12 mouse cellular contexts compared by ENCODE assay signal in genomic region chr7:67741706-67742105, GRCm38 (mm10). TPM values are rescaled to one million over a fixed set of nuclear protein-coding genes. Genes with fewer than 3 reads are reported as not detected.
DNase-seq lines count a peak whose midpoint lies in the region; ATAC-seq and TF ChIP-seq lines count a peak whose summit lies in the region.
"Had no signal": no experiment of that assay in that cellular context is flagged by ENCODE, and none has a peak within 500 bp of the region (broad histone marks: within the 10 kb centered on the region; RNA-seq: fewer than 3 reads in every experiment).

No protein-coding gene starts in this region.

- H3K27me3 ChIP-seq in forebrain, embryonic 16.5 days (replicated peaks; ENCODE audit: control insufficient read depth, insufficient read depth, low read length), result no peaks in the 10 kb centered on the region
- no peaks in the 10 kb centered on the region for H3K27me3 ChIP-seq in heart, embryonic 15.5 days
- H3K27me3 ChIP-seq in myocyte (ENCODE audit: control insufficient read depth, insufficient read depth, insufficient read length), result no peaks in the 10 kb centered on the region
- H3K27me3 ChIP-seq: liver, embryonic 13.5 days had no signal

- no peak overlapping the region for H3ac ChIP-seq in myocyte (ENCODE audit: control insufficient read depth, insufficient read length)

- no peaks in the 10 kb centered on the region; the same call in 1 of the 2 replicates for H3K4me1 ChIP-seq in forebrain, embryonic 16.5 days (replicated peaks; ENCODE audit: control insufficient read depth, insufficient read depth, low read length)
- peaks cover 26% of the 10 kb centered on the region for H3K4me1 ChIP-seq in heart, embryonic 15.5 days (replicated peaks)

- peak; percentile 83 for DNase-seq in gastrocnemius, adult 18-20 months (ENCODE audit: low spot score)
- DNase-seq in gastrocnemius, postnatal 4 days (ENCODE audit: low spot score in 2 of 2), result no peak
- DNase-seq in ovary, postnatal 14 days (ENCODE audit: low spot score), result no peak
- no peak for DNase-seq in cerebellum, adult 8-10 months
- DNase-seq: cerebellum, postnatal 14 days; kidney, postnatal 25 days; liver, embryonic 13.5 days had no signal

- H3K9ac ChIP-seq in forebrain, embryonic 16.5 days (replicated peaks; ENCODE audit: low read depth, low read length), result no peak overlapping the region
- H3K9ac ChIP-seq in heart, embryonic 15.5 days, result no peak overlapping the region
- H3K9ac ChIP-seq: liver, embryonic 13.5 days had no signal

- H3K36me3 ChIP-seq in forebrain, embryonic 16.5 days (ENCODE audit: control insufficient read depth, insufficient read depth), result no peaks in the 10 kb centered on the region
- H3K36me3 ChIP-seq in heart, embryonic 15.5 days, result no peaks in the 10 kb centered on the region
- no peaks in the 10 kb centered on the region for H3K36me3 ChIP-seq in myocyte (ENCODE audit: control insufficient read depth, insufficient read depth)
- H3K36me3 ChIP-seq: liver, embryonic 13.5 days had no signal

- no peak overlapping the region for H3K27ac ChIP-seq in forebrain, embryonic 16.5 days (ENCODE audit: low read length)
- H3K27ac ChIP-seq in heart, embryonic 15.5 days, result peak overlapping the region; percentile 75
- H3K27ac ChIP-seq: liver, embryonic 13.5 days had no signal

- H3K9me3 ChIP-seq in forebrain, embryonic 16.5 days (ENCODE audit: control insufficient read depth, low read length), result no peaks in the 10 kb centered on the region
- no peaks in the 10 kb centered on the region for H3K9me3 ChIP-seq in heart, embryonic 15.5 days (replicated peaks)
- H3K9me3 ChIP-seq: liver, embryonic 13.5 days had no signal

- 46% methylated on average over 7 of the region's 7 CpGs for WGBS in forebrain, embryonic 16.5 days
- WGBS in heart, embryonic 15.5 days, result 48% methylated on average over 7 of the region's 7 CpGs

- H3K79me2 ChIP-seq in myocyte (ENCODE audit: control insufficient read depth, insufficient read depth), result no peaks in the 10 kb centered on the region

- peak; percentile 59 for ATAC-seq in forebrain, embryonic 16.5 days
- ATAC-seq in heart, embryonic 15.5 days (replicated peaks; ENCODE audit: insufficient number of reproducible peaks, insufficient read depth, low FRiP score, low read depth), result peak; percentile 68; the same call in 1 of the 2 replicates
- ATAC-seq in erythroblast, adult 5-6 weeks (replicated peaks; ENCODE audit: low FRiP score, poor library complexity, severe bottlenecking), result no peak
- ATAC-seq: CD4-positive, CD25-positive, alpha-beta regulatory T cell, adult 4 months had no signal

- no peak for TF ChIP-seq POLR2A in myocyte (IDR thresholded peaks at IDR 0.05; ENCODE audit: insufficient read length, low read depth)

- no peak overlapping the region for H3K4me3 ChIP-seq in forebrain, embryonic 16.5 days (replicated peaks; ENCODE audit: low read length)
- no peak overlapping the region for H3K4me3 ChIP-seq in heart, embryonic 15.5 days
- H3K4me3 ChIP-seq in myocyte, result no peak overlapping the region
- H3K4me3 ChIP-seq: liver, embryonic 13.5 days had no signal

- no peak overlapping the region for H3K4me2 ChIP-seq in forebrain, embryonic 16.5 days (ENCODE audit: low read length)
- H3K4me2 ChIP-seq in heart, embryonic 15.5 days, result peak overlapping the region; percentile 6; the same call in 1 of the 2 replicates
- H3K4me2 ChIP-seq in myocyte (ENCODE audit: low read depth), result peak overlapping the region; percentile 73
- H3K4me2 ChIP-seq: liver, embryonic 13.5 days had no signal

TF ChIP-seq in myocyte, 11 proteins besides CTCF, POLR2A, EP300 and RAD21:
- TF ChIP-seq POLR2AphosphoS2 (IDR thresholded peaks at IDR 0.05; ENCODE audit: insufficient read length, low read depth), result no peak
- no peak for TF ChIP-seq TCF3 (IDR thresholded peaks at IDR 0.05; ENCODE audit: insufficient read length, low read depth)
- TF ChIP-seq SRF (IDR thresholded peaks at IDR 0.05; ENCODE audit: control insufficient read depth, insufficient read length, low read depth), result no peak
- TF ChIP-seq CEBPB (IDR thresholded peaks at IDR 0.05; ENCODE audit: insufficient read depth, poor library complexity, severe bottlenecking), result no peak
- TF ChIP-seq MYOG (IDR thresholded peaks at IDR 0.05; ENCODE audit: control insufficient read depth in 1 of 3, insufficient read depth in 1 of 3, insufficient read length in 2 of 3, low read depth in 2 of 3), result no peak

RNA-seq across cellular contexts. Expression of gene Synm, which starts 17.8 kb away (rescaled TPM):
- total RNA-seq in gastrocnemius, adult 18-20 months (2021), result 100 to 1,000 TPM; 384 to 452 TPM
- total RNA-seq in gastrocnemius, postnatal 4 days (2021), result 10 to 100 TPM; 28.3 to 34.2 TPM
- polyA plus RNA-seq in forebrain, embryonic 16.5 days (2015; fragmentation: Nextera tagmentation; extraction: Ambion mirVana), result 5.1 and 5.7 TPM in 2 replicates
- polyA plus RNA-seq in heart, embryonic 15.5 days (2015; fragmentation: Nextera tagmentation; extraction: Ambion mirVana), result 2.5 and 3.1 TPM in 2 replicates
- 0.46 TPM for polyA plus RNA-seq in myocyte (2012; fragmentation: generic; extraction: Trizol)
- total RNA-seq in erythroblast, adult 5-6 weeks (2015; ENCODE audit: low replicate concordance), result not detected in 2 replicates
- not detected in 2 replicates for total RNA-seq in erythroblast, adult 5-6 weeks (2017; ENCODE audit: low replicate concordance)
- polyA plus RNA-seq: CD4-positive, CD25-positive, alpha-beta regulatory T cell, adult 4 months had no signal

Comparison
In these comparisons a context has a peak if more than half of its experiments do, and no peak if none do; other contexts are left out.
1. RNA of gene Synm, which starts 17.8 kb away (total RNA-seq): 384 to 452 TPM in gastrocnemius, adult 18-20 months and 28.3 to 34.2 TPM in gastrocnemius, postnatal 4 days; not detected in erythroblast, adult 5-6 weeks; every median in the first group is over 10 times any median in the second.